Mouse (Mus musculus): Measurements from ENCODE around the gene Agxt.

Gene Agxt

DNA sequence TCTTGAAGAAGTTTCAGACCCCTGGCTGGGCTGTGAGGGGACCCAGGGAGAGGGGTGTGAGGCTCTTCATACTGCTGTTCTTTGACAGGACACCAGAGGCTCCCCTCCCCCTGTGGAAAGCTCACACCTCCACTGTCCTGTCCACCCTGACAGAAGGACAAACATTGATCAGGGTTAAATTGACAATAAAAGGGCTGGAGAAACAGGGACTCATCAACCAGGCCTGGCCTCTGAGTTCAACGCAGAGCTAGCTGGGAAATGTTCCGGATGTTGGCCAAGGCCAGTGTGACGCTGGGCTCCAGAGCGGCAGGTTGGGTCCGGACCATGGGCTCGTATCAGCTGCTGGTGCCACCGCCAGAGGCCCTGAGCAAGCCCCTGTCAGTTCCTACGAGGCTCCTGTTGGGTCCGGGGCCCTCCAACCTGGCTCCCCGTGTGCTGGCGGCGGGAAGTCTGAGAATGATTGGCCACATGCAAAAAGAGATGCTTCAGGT, at the start of gene Agxt:
Gene Agxt, plus strand, starts transcription at position 205 of the 491 bp plus-strand sequence.
- WGBS: 90% methylated on average over 12 of the region's 12 CpGs

DNA sequence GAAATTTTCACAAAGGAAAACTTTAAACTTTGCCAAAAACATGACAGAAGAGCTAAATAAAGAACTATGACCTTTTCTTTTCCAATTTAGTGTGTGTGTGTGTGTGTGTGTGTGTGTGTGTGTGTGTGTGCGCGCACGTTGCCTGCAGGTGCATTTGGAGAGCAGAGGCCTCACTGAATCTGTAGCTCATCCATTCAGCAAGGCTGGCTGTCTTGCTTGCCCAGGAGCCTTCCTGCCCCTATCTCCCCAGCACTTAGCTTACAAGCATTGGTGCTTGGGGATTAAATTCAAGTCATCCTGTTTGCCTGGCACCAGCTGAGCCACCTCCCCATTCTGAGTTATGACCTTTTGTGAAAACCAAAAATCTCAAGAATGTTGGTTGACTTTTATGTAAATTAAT, 42.5 kb upstream of the Agxt start:
- 39% methylated on average over 3 of the region's 3 CpGs for WGBS

DNA sequence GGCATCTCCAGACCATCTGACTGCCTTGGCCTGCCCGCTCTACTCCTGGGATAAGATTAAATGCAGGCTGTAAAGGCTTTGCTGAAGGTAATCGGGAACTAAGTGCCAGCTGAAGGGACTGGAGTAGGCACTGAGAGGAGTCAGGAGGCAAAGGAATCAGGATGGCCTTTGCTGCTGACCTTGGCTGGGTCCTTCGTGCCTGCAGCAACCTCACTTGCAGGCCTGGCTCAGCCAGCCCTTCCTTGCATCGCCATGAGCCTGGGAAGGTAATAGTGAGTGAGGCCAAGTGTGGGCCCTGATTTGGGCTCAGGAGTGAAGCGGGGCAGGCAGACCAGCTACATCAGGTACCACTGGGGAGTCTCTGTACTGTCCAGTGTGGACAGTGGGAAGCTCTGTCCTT, 36.1 kb upstream of the Agxt start:
- WGBS: 50% methylated on average over 5 of the region's 5 CpGs

DNA sequence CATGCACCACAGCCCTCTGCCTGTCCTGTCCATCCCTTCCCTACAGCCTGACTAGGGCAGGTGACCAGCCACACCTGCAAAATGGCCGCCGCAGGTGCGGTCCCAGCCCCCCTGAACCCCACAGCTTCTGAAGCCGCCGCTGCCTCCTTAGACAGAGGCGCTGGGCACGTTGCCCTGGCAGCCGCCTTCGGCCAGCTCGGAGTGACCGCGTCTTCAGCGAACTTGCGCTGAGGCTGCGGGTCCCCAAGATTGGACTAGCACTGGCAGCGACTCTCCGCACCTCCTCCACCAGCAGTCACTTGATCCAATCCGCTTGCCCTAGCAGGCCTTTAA, 34.8 kb upstream of the Agxt start:
- WGBS: under 1% methylated on average over 18 of the region's 18 CpGs

DNA sequence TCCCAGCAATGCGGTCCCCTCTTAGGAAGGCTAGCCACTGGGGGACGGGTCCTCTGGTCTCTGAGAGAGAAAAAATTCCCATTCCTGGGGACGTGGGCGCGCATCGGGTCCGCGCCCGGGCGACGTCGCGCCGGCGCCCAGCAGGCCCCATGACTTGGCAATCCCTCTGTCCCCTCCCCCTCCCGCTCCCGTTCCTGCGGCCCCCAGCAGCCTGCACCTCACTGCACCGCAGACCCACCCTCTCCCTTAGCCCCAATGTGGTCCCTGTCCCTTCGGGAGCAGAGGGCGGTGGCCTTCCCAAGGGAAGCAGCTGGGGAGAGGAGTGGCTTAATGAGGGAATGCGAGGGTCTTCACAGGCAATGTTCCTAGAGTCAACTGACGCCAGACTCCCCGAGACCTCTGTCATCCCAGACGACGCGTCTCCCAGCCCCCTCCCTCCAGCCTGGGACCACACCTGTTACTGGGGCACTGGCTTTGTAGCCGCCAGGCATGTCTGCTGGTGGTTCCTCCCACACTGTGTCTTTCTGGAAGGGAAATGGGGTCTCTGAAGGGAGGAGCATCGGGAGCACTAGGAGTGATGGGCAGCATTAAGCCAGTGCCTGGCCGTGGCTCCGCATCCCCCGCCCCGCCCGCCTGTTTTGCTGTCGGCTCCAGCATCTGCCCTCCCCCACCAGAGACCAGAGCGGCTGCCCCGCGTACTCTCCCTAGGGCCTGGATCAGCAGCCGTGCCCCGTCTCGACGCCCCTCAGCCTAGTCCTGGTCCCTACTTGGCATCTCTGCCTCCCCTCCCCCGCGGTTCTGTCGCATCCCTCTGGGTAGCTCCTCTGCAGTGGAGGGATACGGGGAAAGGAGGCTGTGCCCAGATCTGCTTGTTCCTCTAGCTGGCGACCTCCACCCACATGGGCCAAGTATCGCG, 34.2 kb upstream of the Agxt start:
- WGBS: under 1% methylated on average over 49 of the region's 49 CpGs

DNA sequence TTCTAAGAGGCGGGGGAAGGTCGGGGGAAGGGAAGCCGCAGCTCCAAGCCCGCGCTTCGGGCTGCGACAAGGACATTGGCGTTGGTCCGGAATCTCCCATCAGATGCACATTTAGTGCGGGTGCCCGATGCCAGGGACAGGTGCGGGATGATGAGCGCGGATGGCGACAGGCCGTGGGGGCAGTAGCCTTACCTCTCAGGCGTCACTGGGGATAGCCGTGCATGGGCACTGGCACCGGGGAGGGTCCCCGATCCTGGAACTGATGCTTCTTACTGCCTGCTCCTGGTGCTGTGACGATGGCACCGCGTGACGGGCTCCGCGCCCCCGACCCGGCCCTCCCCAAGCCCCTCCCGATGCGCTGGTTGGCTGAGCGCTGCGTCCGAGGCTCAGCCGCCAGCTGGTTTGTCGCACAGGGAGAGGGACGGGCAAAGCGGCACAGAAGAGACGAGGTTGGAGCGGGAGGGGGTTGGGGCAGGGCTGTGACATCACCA, 33.4 kb upstream of the Agxt start, which contains the start of gene Kif1a:
Gene Kif1a, minus strand, starts transcription at position 381 of the 491 bp plus-strand sequence.
- 1% methylated on average over 39 of the region's 39 CpGs for WGBS

DNA sequence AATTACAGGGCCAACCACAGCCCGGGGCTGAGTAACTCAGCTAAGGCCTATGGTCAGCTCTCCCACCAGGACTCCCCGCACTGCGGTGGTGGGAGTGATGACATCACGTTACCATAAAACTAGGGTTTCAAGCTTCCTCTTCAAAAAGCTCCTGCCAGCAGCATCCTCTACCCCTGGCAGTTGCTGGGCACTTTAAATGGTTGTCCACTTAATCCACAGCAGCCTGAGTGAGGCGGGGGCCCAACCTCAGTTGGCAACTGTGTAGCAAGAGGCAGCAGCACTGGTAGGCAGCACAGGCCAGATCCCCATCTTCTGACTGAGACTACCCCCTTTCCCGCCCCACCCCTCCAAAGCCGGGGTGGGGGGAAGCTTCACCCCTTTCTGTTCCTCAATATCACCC, 32.3 kb upstream of the Agxt start:
- 62% methylated on average over 7 of the region's 7 CpGs for WGBS

DNA sequence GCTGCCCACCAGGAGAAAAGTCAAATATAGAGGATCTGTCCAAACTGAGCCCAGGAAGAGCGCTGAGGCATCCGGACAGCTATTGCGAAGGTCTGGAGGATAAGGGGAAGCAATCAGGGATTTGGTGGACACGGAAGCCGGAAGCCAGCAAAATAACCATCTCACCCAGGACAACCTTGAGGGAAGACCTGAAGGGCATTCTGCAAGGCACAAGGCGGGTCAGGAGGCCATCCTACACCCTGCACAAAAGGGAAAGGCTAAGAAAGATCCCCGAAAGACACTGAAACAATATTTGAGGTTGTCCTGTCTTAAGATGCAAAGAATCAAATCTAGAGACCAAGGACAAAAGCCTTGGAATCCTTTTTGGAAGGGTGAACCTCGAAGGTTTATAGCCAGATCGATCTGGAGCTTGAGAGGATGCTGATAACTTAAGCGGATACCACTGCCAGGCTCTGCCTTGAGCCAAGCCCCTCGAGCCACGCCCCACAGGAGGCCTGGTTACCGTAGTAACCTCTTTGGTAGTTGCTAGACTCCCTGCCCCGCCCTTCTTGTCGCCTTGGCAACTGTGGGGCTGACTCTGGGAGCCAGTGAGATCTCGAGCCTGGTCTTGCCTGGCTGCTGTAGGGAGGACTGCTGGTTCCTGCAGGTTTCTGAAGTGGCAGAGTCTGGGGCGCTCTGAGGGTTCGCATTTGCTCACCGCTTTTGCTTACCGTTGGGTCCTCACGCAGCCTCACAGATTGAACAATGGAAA, 20.2 kb upstream of the Agxt start:
- WGBS: 27% methylated on average over 21 of the region's 21 CpGs

DNA sequence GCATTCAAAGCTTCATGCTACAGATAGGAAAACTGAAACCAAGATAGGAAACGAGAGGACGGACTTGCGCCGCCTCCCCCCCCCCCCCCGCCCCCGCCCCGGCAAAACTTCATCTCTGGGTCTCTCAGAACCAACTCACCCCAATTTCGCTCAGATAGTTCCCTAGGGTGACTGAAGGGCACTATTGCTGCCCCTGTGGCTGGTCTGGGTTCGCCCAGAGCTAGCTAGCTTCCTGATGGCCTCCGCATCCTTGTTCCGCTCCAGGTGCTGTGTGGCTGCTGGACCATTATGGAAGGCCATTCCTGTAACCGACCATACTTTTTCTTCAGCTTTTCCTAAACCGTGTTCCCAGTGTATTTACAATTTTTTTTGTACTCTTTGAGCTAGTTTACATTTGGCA, 19.6 kb upstream of the Agxt start:
- whole genome bisulfite sequencing: 16% methylated on average over 13 of the region's 13 CpGs

DNA sequence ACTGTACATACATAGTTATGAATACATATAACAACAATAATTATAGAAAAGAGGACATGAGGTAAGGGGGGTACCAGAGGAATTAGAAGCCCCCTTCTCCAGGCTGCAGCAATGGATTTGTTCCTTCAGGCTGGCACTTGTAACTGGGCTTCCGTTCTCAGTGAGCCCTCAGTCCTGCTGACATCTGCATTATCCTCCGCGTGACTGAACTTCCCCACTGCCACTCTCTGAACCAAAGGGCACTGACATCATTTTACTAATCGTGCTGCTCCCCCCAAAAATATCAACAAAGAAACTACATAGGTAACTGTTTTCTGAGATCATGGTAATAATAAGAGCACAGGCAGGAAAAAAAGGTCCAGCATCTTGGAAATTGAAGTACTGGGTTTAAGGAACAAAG, 16.2 kb upstream of the Agxt start:
- WGBS: 53% methylated on average over 4 of the region's 4 CpGs

DNA sequence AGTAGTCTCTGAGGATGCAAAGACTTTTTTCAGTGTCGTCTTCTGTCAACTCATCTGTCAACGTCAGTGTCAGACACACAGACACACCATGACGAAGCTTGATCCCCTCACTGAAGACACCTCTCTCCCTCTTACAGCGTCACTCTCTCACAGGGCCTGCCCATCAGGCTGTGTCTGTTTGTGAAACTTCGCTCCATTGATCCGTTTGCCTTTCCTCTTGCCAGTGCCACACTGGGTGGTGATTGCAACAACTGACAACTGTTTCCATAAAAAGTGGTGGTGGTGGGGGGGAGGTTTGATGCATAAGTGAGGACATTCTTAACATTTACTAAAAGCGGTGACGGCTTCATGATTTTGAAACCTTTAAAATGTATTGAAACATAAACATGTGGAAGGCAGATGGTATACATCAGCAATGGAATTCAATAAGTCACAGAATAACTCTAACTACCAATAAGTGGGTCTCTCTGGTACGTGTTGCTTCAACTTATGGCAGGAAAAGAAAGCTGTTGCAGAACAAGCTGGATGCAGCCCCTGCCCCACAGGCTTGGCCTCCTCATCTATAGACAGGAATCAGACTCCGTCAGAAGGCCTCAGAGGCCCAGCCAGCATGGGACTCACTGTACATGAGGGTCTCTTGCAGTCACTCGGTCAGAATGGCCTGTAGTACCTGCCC, 11.7 kb upstream of the Agxt start:
- WGBS: 89% methylated on average over 11 of the region's 11 CpGs

DNA sequence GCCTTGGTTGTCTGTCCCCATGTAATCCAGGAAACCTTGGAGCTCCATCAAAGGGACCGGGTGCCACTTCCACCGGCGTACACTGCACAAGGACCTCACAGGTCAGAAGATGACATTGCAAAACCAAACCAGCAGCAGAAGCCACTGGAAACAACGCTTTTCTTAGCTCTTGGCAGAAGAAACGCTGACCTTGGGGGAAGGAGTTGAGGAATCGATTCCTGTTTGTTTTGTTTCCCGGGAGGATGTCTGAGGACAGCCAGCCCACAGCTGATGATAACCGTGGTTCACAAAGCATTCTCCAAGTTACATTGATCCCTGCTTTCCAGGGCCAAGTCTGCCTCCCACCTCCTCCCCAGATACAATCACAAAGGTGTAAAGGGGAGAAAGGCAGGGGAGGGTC, 11.0 kb upstream of the Agxt start:
- WGBS: 71% methylated on average over 8 of the region's 8 CpGs

DNA sequence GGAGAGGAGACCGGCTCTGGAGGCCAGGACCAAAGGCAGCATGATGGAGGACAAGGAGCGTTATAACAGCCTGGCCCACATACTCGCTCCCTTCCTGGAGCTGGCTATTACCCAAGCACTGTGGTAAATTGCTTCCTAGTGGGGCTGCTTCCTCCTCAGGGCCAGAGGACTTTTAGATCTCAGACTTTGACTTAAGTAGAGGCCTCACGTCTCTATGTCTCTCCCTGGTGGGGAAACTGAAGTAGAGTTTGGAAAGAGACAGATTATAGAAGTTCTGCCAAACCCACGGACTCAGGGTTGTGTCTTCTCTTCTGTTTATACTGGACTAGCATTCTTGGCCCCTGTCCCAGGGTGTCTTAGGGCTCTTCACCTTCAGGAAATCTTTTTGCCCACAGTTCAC, 9.8 kb upstream of the Agxt start:
- WGBS: 53% methylated on average over 5 of the region's 5 CpGs

DNA sequence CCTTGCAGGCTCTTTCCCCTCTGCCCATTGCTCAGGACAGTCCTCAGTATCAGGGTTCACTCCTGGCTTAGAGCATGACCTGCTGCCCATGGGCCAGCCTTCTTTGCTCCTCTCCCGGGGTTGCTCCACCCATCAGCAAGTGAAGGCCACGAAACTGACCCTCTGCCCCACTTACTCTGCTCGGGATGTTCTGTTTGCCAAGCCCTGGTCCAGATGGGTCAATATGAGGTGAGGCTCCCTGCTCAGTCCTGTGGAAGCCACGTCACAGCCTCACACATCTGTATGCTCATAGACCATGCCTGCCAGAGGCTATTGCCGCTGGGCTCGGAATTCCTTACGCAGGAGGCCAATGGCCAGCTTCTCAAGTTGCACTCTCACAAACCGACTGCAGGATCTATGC, 6.8 kb upstream of the Agxt start:
- 90% methylated on average over 8 of the region's 8 CpGs for WGBS

DNA sequence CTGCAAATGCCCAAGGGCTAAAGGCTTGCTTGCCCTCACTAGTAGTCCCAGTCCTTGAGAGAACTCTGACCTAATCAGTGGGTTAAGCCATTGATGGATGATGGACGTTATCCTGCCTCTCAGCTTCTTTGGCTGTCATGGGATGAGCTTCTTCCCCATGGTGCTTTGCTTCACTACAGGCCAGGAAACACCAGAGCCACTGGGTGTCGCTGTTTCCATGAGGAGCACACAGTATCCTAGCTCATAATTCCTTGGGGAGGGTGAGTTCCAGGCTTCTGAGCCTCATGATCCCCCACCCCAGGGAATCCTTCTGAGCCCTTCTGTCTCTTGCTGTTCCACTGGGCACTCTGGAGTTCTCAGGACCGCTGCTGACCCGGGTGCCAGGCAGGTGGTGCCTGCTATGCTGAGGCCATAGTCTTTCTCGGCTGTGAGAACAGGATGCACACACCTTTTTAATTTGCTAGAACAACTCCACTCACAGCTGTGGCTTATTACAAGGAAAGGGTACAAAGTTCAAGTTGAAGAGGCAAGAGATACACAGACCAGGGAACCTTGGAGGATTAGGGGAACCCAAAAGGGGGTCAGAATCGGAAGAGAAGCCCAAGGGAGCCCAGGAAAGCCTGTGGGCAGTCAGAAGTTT, 6.2 kb upstream of the Agxt start:
- 29% methylated on average over 6 of the region's 6 CpGs for WGBS

DNA sequence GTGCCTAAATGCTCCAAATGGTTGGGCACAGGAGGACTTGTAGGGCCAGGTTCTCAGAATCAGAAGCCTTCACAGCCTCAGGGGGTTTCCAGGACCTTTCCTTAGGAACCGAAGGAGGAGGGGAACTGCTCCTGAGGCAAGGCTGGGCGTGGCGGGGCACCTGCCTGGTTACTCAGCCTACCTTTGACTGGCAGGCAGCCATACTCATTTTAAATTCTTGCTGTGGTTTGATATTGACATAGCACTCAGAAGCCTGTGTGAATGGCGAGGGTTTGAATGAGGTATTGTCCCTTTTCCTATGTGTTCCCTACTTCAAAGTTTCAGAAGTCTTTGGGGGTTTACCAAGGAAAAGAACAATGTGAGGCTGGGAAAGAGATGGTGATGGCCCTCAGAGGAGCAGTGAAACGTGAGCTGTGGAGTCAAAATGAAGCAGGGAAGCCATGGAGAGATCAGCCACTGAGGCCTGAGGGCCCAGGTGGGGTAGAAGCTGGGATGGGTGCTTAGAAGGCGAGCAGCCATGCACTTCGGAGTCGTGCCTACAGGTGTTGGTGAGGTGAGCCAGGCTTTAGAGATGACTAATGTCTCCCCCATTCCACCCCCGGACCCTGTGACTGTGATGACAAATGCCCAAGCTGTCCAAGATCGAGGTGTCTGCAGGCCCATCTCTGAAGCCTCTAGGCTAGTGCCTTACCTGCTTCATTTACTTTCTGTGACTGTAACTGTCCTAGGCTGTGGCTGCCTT, 4.6 kb upstream of the Agxt start:
- 77% methylated on average over 10 of the region's 10 CpGs for WGBS

DNA sequence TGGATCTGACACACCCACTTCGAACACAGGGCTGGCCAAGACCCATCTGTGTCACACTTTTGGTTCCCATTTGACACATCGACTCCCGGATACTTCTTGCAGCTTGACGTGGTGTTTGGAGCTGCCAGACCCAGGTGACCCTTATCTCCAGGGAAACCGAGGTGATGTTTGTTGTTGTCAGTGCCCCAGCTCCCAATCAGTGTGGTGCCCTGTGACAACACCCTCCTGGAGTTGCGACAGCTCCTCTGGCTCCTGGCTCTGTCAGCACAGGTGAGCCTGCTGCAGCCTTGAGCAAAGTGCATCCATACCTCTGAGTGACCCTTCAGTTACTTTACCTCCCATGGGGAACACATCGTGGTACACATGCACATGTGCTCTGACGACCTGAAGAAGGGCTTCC, 2.4 kb upstream of the Agxt start:
- 78% methylated on average over 8 of the region's 8 CpGs for WGBS

DNA sequence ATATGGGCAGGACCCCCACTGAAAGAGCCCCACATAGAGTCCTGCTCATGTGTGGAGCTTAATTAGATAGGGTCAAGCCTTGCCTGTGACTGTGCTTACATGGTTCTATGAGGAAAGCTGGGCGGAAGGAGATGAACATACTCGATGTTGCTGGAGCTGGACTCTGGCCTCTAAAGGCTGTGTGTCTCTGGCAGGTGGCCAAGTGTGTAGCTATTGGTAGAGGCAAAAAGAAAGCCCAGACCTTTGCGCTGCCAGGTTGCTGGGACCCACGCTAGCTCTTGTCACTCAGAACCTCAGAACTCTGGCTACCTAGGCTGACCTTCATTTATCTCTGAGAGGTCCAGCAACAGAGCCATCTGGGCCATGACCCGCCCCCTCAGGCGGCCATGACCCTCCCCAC, 3.5 kb downstream of the Agxt start:
- whole genome bisulfite sequencing: 85% methylated on average over 6 of the region's 6 CpGs

DNA sequence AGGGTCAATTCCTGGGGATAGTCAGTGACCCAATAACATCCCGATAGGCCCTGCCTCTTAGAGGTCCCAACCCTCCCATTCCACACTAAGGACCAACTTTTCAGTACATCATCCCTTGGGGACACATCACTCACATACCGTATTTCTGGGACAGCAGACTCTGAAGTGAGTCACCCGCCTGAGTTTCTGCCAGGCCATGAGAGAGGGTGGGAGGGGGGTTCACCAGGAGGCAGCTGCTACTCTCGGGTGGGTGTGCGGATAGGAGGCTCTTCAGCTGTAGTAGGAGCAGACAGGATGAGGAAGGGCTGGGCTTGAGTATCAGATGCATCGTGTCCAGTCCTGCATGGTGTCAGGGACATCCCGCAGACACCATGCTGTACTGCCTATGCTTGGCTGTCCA, 4.7 kb downstream of the Agxt start:
- WGBS: 53% methylated on average over 7 of the region's 7 CpGs

DNA sequence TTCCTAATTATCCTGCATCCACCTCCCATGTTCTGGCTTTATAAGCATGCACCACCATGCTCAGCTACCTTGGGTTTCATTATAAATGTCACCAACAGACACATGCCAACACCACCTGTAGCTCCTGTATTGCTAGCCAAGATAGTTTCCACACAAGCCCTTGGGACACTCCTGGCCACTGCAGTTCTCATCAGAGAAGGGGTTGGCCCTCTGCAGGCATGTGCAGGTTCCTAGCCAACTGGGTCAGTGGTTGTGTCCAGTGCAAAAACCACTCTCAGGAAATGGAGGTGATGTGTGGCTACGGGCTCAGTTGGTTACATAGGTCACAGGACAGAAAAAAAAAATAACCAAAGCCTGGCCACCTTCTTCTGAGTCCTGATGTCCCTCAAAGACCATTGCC, 7.8 kb downstream of the Agxt start:
- 76% methylated on average over 1 of the region's 1 CpGs for WGBS

DNA sequence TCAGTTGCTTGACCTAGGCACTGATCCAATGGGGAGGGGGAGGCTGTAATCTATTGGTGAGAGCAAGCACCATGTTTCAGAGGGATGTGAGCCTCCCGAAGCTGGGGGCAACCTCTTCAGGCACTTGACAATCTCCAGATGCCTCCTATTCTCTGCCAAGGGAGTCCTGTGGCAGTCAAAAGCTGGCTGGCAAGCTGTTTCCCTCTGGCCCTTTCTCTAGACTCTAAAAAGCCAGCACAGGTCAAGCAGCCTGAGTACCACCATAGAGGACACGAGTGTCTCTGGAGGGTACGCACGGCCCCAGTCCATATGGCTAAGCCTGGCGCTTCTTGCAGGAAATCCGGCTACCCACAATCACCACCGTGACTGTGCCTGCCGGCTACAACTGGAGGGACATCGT, 9.1 kb downstream of the Agxt start:
- WGBS: 86% methylated on average over 9 of the region's 9 CpGs
